In the genomic region with DNA sequence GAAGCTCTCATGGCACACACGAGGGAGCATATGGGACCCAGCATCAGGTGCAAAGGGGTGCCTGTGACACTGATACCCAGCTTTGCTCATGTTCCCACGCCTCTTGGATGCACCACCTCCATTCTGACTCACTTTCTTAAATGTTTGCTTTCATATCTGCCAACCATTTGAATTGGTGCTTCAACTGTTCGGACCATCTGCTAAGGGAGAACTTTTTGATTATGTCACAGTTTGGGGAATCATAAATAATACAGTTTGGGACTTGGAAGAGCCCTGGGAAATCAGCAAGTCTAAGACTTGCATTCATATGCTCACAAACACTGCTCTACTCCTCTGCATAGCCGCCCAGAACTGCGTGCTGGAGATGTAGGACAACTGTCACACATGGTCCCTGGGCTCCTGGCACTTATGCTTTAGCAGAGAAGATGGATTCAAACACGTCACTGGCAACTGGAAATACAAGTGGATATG, we compare ENCODE assay signal across 20 mouse cellular contexts. TPM values are rescaled to one million over a fixed set of nuclear protein-coding genes. Genes with fewer than 3 reads are reported as not detected.
DNase-seq lines count a peak whose midpoint lies in the region; ATAC-seq and TF ChIP-seq lines count a peak whose summit lies in the region.
"Had no signal": no experiment of that assay in that cellular context is flagged by ENCODE, and none has a peak within 500 bp of the region (broad histone marks: within the 10 kb centered on the region; RNA-seq: fewer than 3 reads in every experiment).

No protein-coding gene starts in this region.

- H3K4me2 ChIP-seq in forebrain, embryonic 16.5 days (ENCODE audit: low read length) = no peak overlapping the region
- no peak overlapping the region for H3K4me2 ChIP-seq in forebrain, embryonic 15.5 days (replicated peaks)
- H3K4me2 ChIP-seq in kidney, embryonic 16.5 days (replicated peaks; ENCODE audit: low read depth, low read length) = no peak overlapping the region
- H3K4me2 ChIP-seq: heart, embryonic 13.5 days; lung, embryonic 15.5 days; neural tube, embryonic 12.5 days had no signal

- no peaks in the 10 kb centered on the region for H3K9me3 ChIP-seq in forebrain, embryonic 16.5 days (ENCODE audit: control insufficient read depth, low read length)
- no peaks in the 10 kb centered on the region for H3K9me3 ChIP-seq in forebrain, embryonic 15.5 days
- H3K9me3 ChIP-seq in kidney, embryonic 16.5 days (ENCODE audit: low read length) = no peaks in the 10 kb centered on the region
- H3K9me3 ChIP-seq: heart, embryonic 13.5 days; lung, embryonic 15.5 days; neural tube, embryonic 12.5 days had no signal

- no peak overlapping the region for H3K27ac ChIP-seq in forebrain, embryonic 16.5 days (ENCODE audit: low read length)
- H3K27ac ChIP-seq in forebrain, embryonic 15.5 days (replicated peaks) = no peak overlapping the region
- no peak overlapping the region for H3K27ac ChIP-seq in kidney, embryonic 16.5 days (ENCODE audit: low read length)
- H3K27ac ChIP-seq: gastrocnemius, adult 2 months; heart, embryonic 13.5 days; lung, embryonic 15.5 days; neural tube, embryonic 12.5 days; stomach, postnatal 0 days had no signal

- intact Hi-C loops in heart, postnatal 10 days (cut with DNase I) = no loop called here

- H3K36me3 ChIP-seq in forebrain, embryonic 16.5 days (ENCODE audit: control insufficient read depth, insufficient read depth) = no peaks in the 10 kb centered on the region
- H3K36me3 ChIP-seq in forebrain, embryonic 15.5 days = no peaks in the 10 kb centered on the region
- no peaks in the 10 kb centered on the region for H3K36me3 ChIP-seq in kidney, embryonic 16.5 days (ENCODE audit: insufficient read depth, low read length)
- H3K36me3 ChIP-seq: heart, embryonic 13.5 days; lung, embryonic 15.5 days; neural tube, embryonic 12.5 days had no signal

- DNase-seq in brain, embryonic 14.5 days (ENCODE audit: low read depth) = peak; percentile 42
- peak; percentile 67 to 79 for DNase-seq in layer of hippocampus, adult 8-10 months (ENCODE audit: low spot score in 2 of 2)
- peak; percentile 68 to 72 for DNase-seq in right cerebral cortex, adult 2 months (ENCODE audit: low spot score in 2 of 2)
- no peak for DNase-seq in kidney, postnatal 4 days
- no peak for DNase-seq in heart, postnatal 10 days
- DNase-seq: adrenal gland, postnatal 14 days; cerebellum, postnatal 10 days; gastrocnemius, adult 2 months; kidney, adult 9 months; liver; thymus, postnatal 25 days had no signal

- WGBS in forebrain, embryonic 16.5 days = 64% methylated on average over 6 of the region's 6 CpGs
- whole genome bisulfite sequencing in forebrain, embryonic 15.5 days = 70% methylated on average over 6 of the region's 6 CpGs
- WGBS in kidney, embryonic 16.5 days = 82% methylated on average over 6 of the region's 6 CpGs

- H3K27me3 ChIP-seq in forebrain, embryonic 16.5 days (replicated peaks; ENCODE audit: control insufficient read depth, insufficient read depth, low read length) = no peaks in the 10 kb centered on the region
- H3K27me3 ChIP-seq in forebrain, embryonic 15.5 days = no peaks in the 10 kb centered on the region
- no peaks in the 10 kb centered on the region for H3K27me3 ChIP-seq in kidney, embryonic 16.5 days (ENCODE audit: insufficient read depth, low read length)
- H3K27me3 ChIP-seq: heart, embryonic 13.5 days; lung, embryonic 15.5 days; neural tube, embryonic 12.5 days had no signal

- TF ChIP-seq CTCF in brain, embryonic 14.5 days (IDR thresholded peaks at IDR 0.05; ENCODE audit: borderline replicate concordance, extremely low read depth, insufficient read depth, insufficient read length) = no peak

- no peak overlapping the region for H3K9ac ChIP-seq in forebrain, embryonic 16.5 days (replicated peaks; ENCODE audit: low read depth, low read length)
- no peak overlapping the region for H3K9ac ChIP-seq in forebrain, embryonic 15.5 days (replicated peaks)
- no peak overlapping the region for H3K9ac ChIP-seq in kidney, embryonic 16.5 days (replicated peaks; ENCODE audit: low read length)
- H3K9ac ChIP-seq: heart, embryonic 13.5 days; lung, embryonic 15.5 days; neural tube, embryonic 12.5 days had no signal

- no peak overlapping the region for H3K4me3 ChIP-seq in forebrain, embryonic 16.5 days (replicated peaks; ENCODE audit: low read length)
- H3K4me3 ChIP-seq in forebrain, embryonic 15.5 days = no peak overlapping the region
- H3K4me3 ChIP-seq in kidney, embryonic 16.5 days (ENCODE audit: low read length) = no peak overlapping the region
- H3K4me3 ChIP-seq: gastrocnemius, adult 2 months; heart, embryonic 13.5 days; lung, embryonic 15.5 days; neural tube, embryonic 12.5 days had no signal

- peak; percentile 76 for ATAC-seq in forebrain, embryonic 16.5 days
- ATAC-seq in forebrain, embryonic 15.5 days (replicated peaks) = no peak
- no peak for ATAC-seq in kidney, embryonic 16.5 days (ENCODE audit: low FRiP score, low TSS enrichment)
- ATAC-seq: inflammation-experienced regulatory T-cells, adult 6 months; midbrain, embryonic 16.5 days had no signal

- TF ChIP-seq POLR2A in brain, embryonic 14.5 days (IDR thresholded peaks at IDR 0.05; ENCODE audit: borderline replicate concordance, extremely low read depth, insufficient read depth, insufficient read length, poor library complexity, severe bottlenecking) = no peak

- no peaks in the 10 kb centered on the region for H3K4me1 ChIP-seq in forebrain, embryonic 16.5 days (replicated peaks; ENCODE audit: control insufficient read depth, insufficient read depth, low read length)
- H3K4me1 ChIP-seq in forebrain, embryonic 15.5 days = no peaks in the 10 kb centered on the region
- 0 out of 2 replicates have a peak, but pooled peaks cover 4% of the 10 kb centered on the region for H3K4me1 ChIP-seq in kidney, embryonic 16.5 days (ENCODE audit: insufficient read depth, low read length)
- H3K4me1 ChIP-seq: lung, embryonic 15.5 days; neural tube, embryonic 12.5 days had no signal

RNA-seq across cellular contexts. Expression of a gene that starts 23.9 kb away (rescaled TPM):
- polyA plus RNA-seq in forebrain, embryonic 16.5 days (2015; fragmentation: Nextera tagmentation; extraction: Ambion mirVana) = 16.8 and 19.1 TPM in 2 replicates
- 25.0 and 25.9 TPM in 2 replicates for polyA plus RNA-seq in forebrain, embryonic 15.5 days (2015; fragmentation: Nextera tagmentation; extraction: Ambion mirVana)
- polyA plus RNA-seq in brain, embryonic 14.5 days (2012; rRNA removed) = 12.9 and 17.1 TPM in 2 replicates
- total RNA-seq in layer of hippocampus, adult 8-10 months (2022) = 10 to 100 TPM; 77.8 to 89.4 (median 88.7) TPM
- 10.3 and 11.7 TPM in 2 replicates for polyA plus RNA-seq in kidney, embryonic 16.5 days (2015; fragmentation: Nextera tagmentation; extraction: Ambion mirVana)
- 10 to 100 TPM; 58.8 to 59.7 TPM for total RNA-seq in heart, postnatal 10 days (2021)

RNA-seq across cellular contexts. Expression of a gene that starts 31.5 kb away (rescaled TPM):
- 164 and 176 TPM in 2 replicates for polyA plus RNA-seq in forebrain, embryonic 16.5 days (2015; fragmentation: Nextera tagmentation; extraction: Ambion mirVana)
- 157 and 166 TPM in 2 replicates for polyA plus RNA-seq in forebrain, embryonic 15.5 days (2015; fragmentation: Nextera tagmentation; extraction: Ambion mirVana)
- polyA plus RNA-seq in brain, embryonic 14.5 days (2012; rRNA removed) = 59.7 and 63.1 TPM in 2 replicates
- total RNA-seq in layer of hippocampus, adult 8-10 months (2022) = 10 to 100 TPM; 69.5 to 77.5 (median 73.7) TPM
- polyA plus RNA-seq in kidney, embryonic 16.5 days (2015; fragmentation: Nextera tagmentation; extraction: Ambion mirVana) = 125 and 139 TPM in 2 replicates
- 10 to 100 TPM; 33.1 to 35.1 TPM for total RNA-seq in heart, postnatal 10 days (2021)

RNA-seq across cellular contexts. Expression of a gene that starts 58.1 kb away (rescaled TPM):
- polyA plus RNA-seq in forebrain, embryonic 16.5 days (2015; fragmentation: Nextera tagmentation; extraction: Ambion mirVana) = 49.4 and 51.0 TPM in 2 replicates
- 51.6 and 52.2 TPM in 2 replicates for polyA plus RNA-seq in forebrain, embryonic 15.5 days (2015; fragmentation: Nextera tagmentation; extraction: Ambion mirVana)
- 38.1 and 50.0 TPM in 2 replicates for polyA plus RNA-seq in brain, embryonic 14.5 days (2012; rRNA removed)
- 10 to 100 TPM; 20.8 to 27.8 (median 25.9) TPM for total RNA-seq in layer of hippocampus, adult 8-10 months (2022)
- polyA plus RNA-seq in kidney, embryonic 16.5 days (2015; fragmentation: Nextera tagmentation; extraction: Ambion mirVana) = 47.4 and 51.8 TPM in 2 replicates
- 10 to 100 TPM; 23.5 to 24.4 TPM for total RNA-seq in heart, postnatal 10 days (2021)

Comparison
In these comparisons a context has a peak if more than half of its experiments do, and no peak if none do; other contexts are left out.
1. DNase-seq: peak in brain, embryonic 14.5 days (single experiment), layer of hippocampus, adult 8-10 months (2 of 2) and right cerebral cortex, adult 2 months (2 of 2); none in kidney, postnatal 4 days (0 of 2) and heart, postnatal 10 days (0 of 2).